Mouse (Mus musculus) limb, embryonic 14.5 days (tissue): ENCODE measurements around the gene Exoc6b. TPM values are rescaled to one million over a fixed set of nuclear protein-coding genes. Genes with fewer than 3 reads are reported as not detected.

ENCODE experiments used
- ATAC-seq: fragments of 200-750 bp; cut with Nextera tagmentation; 2 replicates; pipeline ENCODE4 v1.8.0; 2017; ENCODE audit warnings: low read depth, moderate number of reproducible peaks, moderate TSS enrichment; ENCODE audit not compliant: low FRiP score
- DNase-seq: peaks from one replicate; pipeline ENCODE4 v3.0.0-alpha.2; 2015; ENCODE audit warnings: low spot score
- H3K27ac ChIP-seq: fragments of 300-500 bp; sonication (generic); replicated peaks from 2 replicates; pipeline ENCODE4 v1.5.1; 2014; ENCODE audit warnings: low read depth, mild to moderate bottlenecking, low read length, moderate library complexity, mixed read lengths
- H3K27me3 ChIP-seq: fragments of 300-500 bp; sonication (generic); 2 replicates; pipeline ENCODE4 v1.6.1; 2014; ENCODE audit warnings: low read length, mixed read lengths; ENCODE audit not compliant: control insufficient read depth, insufficient read depth
- H3K36me3 ChIP-seq: fragments of 300-500 bp; sonication (generic); 2 replicates; pipeline ENCODE4 v1.6.1; 2014; ENCODE audit warnings: mild to moderate bottlenecking, low read length, moderate library complexity, mixed read lengths; ENCODE audit not compliant: control insufficient read depth, insufficient read depth
- H3K4me1 ChIP-seq: fragments of 300-500 bp; sonication (generic); 2 replicates; pipeline ENCODE4 v1.6.1; 2014; ENCODE audit warnings: antibody characterized with exemption, low read length, mixed read lengths; ENCODE audit not compliant: control insufficient read depth, insufficient read depth
- H3K4me2 ChIP-seq: fragments of 300-500 bp; sonication (generic); replicated peaks from 2 replicates; pipeline ENCODE4 v1.6.1; 2014; ENCODE audit warnings: low read depth, mild to moderate bottlenecking, low read length, moderate library complexity; ENCODE audit not compliant: severe bottlenecking
- H3K4me3 ChIP-seq: fragments of 300-500 bp; sonication (generic); replicated peaks from 2 replicates; pipeline ENCODE4 v1.5.1; 2014; ENCODE audit warnings: low read length
- H3K9ac ChIP-seq: fragments of 300-500 bp; sonication (generic); 2 replicates; pipeline ENCODE4 v1.6.1; 2014; ENCODE audit warnings: mild to moderate bottlenecking, low read depth, low read length, moderate library complexity; ENCODE audit not compliant: severe bottlenecking
- H3K9me3 ChIP-seq: fragments of 300-500 bp; sonication (generic); 2 replicates; pipeline ENCODE4 v1.6.1; 2016; ENCODE audit warnings: low read length; ENCODE audit not compliant: control insufficient read depth
- POLR2A ChIP-seq: fragments of 200-500 bp; IDR thresholded peaks from 2 replicates; pipeline ENCODE4 v1.8.0; 2012; ENCODE audit warnings: inconsistent platforms, mild to moderate bottlenecking, moderate library complexity, borderline replicate concordance; ENCODE audit not compliant: insufficient read depth, insufficient read length; ENCODE audit errors: extremely low read depth
- WGBS: fragments of 180-500 bp; shearing (Covaris S2); extraction: QIAGEN DNeasy Blood & Tissue Kit; methylation state at CpG from one replicate; pipeline ENCODE4 v1.1.7; 2014; 5-methylcytosine and 5-hydroxymethylcytosine counted together
- polyA plus RNA-seq, 2 experiments: library from polyadenylated mRNA; depleted of rRNA in 1 of 2; stranded (reverse) in 1 of 2; unstranded in 1 of 2; fragments of >200 nt; fragmentation: Nextera tagmentation in 1 of 2; extraction: Ambion mirVana in 1 of 2; gene quantifications; 2 replicates each; pipeline versions ENCODE4 v1.2.1 to v1.2.3; 2012 to 2014

Exoc6b gene
- polyA plus RNA-seq, 2 experiments: 16.1 to 40.7 TPM

DNA sequence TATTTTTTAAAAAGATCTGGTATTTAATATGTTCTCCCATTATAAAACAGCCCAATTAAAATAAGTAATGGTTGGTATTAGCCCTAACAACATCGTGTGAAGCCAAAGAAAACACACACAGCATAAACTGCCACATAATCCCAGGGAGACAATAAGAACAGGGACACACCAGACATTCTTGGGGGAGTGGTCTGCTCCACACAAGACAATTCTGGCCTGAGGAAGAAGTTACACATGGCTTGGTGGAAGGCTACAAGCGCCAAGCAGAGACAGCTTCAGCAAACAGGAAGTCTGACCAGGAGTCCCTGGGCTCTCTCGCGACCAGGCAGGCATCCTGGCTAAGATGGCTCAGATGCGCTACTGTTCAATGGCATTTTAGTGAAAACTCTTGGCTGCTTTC lies 290.3 kb downstream of the Exoc6b start:
- 64% methylated on average over 5 of the region's 5 CpGs for WGBS
- Histone ChIP-seq H3K4me2 (no peak overlapping the region), H3K4me1 (peaks cover 5% of the 10 kb centered on the region; the same call in 1 of the 2 replicates), H3K36me3 (no peaks in the 10 kb centered on the region), H3K4me3 (no peak overlapping the region), H3K9ac (no peak overlapping the region), H3K27ac (no peak overlapping the region), H3K27me3 (no peaks in the 10 kb centered on the region), H3K9me3 (no peaks in the 10 kb centered on the region)
- ATAC-seq: no peak
- DNase-seq: no peak
- TF ChIP-seq POLR2A: no peak

DNA sequence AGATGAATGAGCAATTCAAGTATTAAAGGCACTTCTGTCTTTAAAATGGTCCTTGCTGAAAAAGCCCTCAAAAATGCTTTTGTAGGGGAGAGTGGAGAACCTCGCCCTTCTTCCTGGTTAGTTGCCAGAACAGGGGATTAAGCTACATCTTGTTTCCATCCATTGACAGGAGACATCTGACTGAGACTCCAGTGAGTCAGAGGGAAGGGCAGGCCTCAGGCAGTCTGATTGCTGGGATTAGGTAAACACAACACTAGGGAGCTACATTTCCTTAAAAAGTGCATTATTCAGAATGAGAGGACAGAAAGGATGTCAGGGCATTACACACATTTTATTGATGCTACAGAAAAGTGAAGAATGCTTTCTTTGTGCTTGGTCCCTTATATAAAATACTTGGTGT lies 293.4 kb downstream of the Exoc6b start:
- no peak overlapping the region for H3K4me2 ChIP-seq
- ATAC-seq (no peak), DNase-seq (peak; percentile 45)
- H3K36me3 ChIP-seq: no peaks in the 10 kb centered on the region
- H3K27ac ChIP-seq: no peak overlapping the region
- H3K4me1 ChIP-seq: peaks cover 5% of the 10 kb centered on the region; the same call in 1 of the 2 replicates
- H3K9me3 ChIP-seq: no peaks in the 10 kb centered on the region
- H3K27me3 ChIP-seq: no peaks in the 10 kb centered on the region
- no peak overlapping the region for H3K9ac ChIP-seq
- no peak overlapping the region for H3K4me3 ChIP-seq
- TF ChIP-seq POLR2A: no peak
- WGBS: 33% methylated on average over 1 of the region's 1 CpGs

DNA sequence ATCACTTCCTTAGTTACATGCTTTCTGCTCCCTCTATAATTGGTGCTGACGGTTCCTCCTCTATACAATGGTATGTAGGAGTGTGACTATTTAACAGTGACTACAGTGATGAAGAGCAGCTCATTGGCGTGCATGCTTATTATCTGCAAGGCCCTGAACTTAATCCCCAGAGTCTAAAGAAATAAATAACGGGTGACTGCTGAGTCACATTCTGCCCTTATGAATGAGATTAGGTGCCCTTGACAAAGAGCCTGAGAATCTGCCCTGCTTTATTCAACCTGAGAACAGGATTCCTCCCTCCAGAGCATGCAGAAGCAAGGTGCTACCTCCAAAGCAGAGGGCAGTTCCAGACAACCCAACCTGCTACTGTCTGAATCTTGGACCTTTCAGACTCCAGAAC lies 314.0 kb downstream of the Exoc6b start:
- Histone ChIP-seq H3K27me3 (no peaks in the 10 kb centered on the region), H3K36me3 (no peaks in the 10 kb centered on the region; the same call in 1 of the 2 replicates), H3K9ac (no peak overlapping the region), H3K9me3 (no peaks in the 10 kb centered on the region), H3K4me3 (no peak overlapping the region), H3K4me2 (no peak overlapping the region), H3K4me1 (no peaks in the 10 kb centered on the region), H3K27ac (no peak overlapping the region)
- no peak for TF ChIP-seq POLR2A
- DNase-seq (no peak), ATAC-seq (no peak)
- 75% methylated on average over 3 of the region's 3 CpGs for WGBS

DNA sequence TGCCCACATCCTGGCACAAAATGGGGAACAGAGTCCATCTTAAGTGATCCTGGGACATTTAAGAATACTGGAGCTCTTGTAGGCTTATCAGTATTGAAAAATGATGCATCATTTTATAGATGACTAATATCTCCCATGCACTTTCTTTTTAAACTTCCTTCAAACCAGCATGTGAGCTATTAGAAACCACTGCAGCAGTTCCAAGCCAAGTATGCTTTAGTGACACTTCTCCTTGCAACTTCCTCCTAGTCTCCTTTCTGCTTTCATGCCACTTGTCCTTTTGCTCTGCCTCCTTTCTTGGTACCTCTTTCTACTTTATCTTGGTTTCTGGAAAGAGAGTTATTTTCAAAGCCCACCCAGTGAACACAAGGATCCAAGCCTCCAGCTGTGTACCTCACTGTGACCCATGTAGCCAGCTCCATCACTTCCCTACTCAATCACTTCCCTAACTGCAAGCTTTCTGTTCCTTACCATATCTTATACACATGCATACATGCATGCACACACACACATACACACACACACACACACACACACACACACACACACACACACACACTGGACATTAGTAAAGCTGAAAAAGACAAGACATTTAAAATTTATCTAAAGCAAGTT lies 316.4 kb downstream of the Exoc6b start:
- no peaks in the 10 kb centered on the region for H3K27me3 ChIP-seq
- H3K4me2 ChIP-seq: no peak overlapping the region
- ATAC-seq: no peak

DNA sequence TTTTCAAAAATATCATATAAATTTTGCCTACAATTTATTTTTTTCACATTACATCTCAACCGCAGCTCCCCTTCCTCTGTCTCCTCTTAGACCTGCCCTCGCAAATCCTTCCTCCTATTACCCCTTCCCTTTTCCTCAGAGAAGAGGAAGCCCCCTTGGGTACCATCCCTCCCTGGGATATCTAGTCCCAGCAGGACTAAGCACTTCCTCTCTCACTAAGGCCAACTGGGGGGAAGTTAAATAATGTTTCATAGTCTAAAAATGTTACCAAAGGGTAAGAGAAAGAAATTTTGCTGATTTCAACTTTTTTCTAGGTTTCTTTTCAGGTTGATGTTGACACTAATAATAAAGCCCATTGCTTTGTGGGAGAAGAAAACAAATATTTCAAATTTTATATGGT lies 317.9 kb downstream of the Exoc6b start:
- Histone ChIP-seq H3K27me3 (no peaks in the 10 kb centered on the region), H3K4me2 (no peak overlapping the region), H3K9me3 (no peaks in the 10 kb centered on the region), H3K4me3 (no peak overlapping the region), H3K9ac (no peak overlapping the region), H3K36me3 (no peaks in the 10 kb centered on the region; the same call in 1 of the 2 replicates), H3K27ac (no peak overlapping the region), H3K4me1 (no peaks in the 10 kb centered on the region)
- WGBS: 83% methylated on average over 2 of the region's 2 CpGs
- no peak for DNase-seq
- ATAC-seq: no peak
- TF ChIP-seq POLR2A: no peak

More for the DNA sequence above, 316.4 kb downstream of the Exoc6b start:
- Histone ChIP-seq H3K4me3 (no peak overlapping the region), H3K27ac (no peak overlapping the region), H3K9ac (no peak overlapping the region), H3K9me3 (no peaks in the 10 kb centered on the region), H3K4me1 (no peaks in the 10 kb centered on the region), H3K36me3 (no peaks in the 10 kb centered on the region; the same call in 1 of the 2 replicates)
- no peak for DNase-seq
- no peak for TF ChIP-seq POLR2A

DNA sequence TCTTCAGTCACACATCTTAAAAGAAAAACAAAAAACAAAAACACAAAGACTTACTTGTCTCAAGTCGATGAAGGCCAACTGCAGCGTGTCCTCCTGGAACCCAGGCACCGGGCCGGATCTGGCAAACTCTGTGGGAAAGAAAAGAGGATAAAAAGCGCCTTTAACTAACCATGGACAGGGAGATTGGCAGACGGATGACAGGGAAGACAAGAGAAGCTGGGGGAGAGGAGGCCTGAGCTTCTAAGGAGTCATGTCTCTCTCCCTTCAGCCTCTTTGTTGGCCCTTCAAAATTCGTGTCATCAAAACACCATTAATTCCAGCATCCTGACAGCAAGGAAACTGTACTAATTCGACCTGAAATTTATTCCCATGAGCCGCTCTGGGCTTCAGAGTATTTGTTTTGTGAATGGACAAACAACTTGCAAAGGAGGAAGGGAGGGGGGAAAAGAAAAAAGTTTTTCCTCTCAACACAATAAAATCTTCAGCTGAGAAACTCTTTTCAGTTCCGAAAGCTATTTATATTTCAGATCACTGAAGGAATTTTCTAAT lies 322.4 kb downstream of the Exoc6b start:
- H3K4me2 ChIP-seq: no peak overlapping the region
- no peak overlapping the region for H3K27ac ChIP-seq
- ATAC-seq (no peak), DNase-seq (no peak)
- H3K9me3 ChIP-seq: no peaks in the 10 kb centered on the region
- no peak overlapping the region for H3K4me3 ChIP-seq
- WGBS: 78% methylated on average over 10 of the region's 10 CpGs
- H3K27me3 ChIP-seq: no peaks in the 10 kb centered on the region
- TF ChIP-seq POLR2A: no peak
- H3K9ac ChIP-seq: no peak overlapping the region
- H3K36me3 ChIP-seq: no peaks in the 10 kb centered on the region
- no peaks in the 10 kb centered on the region for H3K4me1 ChIP-seq
